Mouse (Mus musculus) heart, adult 2 months (tissue): ENCODE measurements around the gene Gm15217. TPM values are rescaled to one million over a fixed set of nuclear protein-coding genes. Genes with fewer than 3 reads are reported as not detected.

Experiments used
- DNase-seq, 2 experiments: peaks; one replicate each; pipeline ENCODE4 v3.0.0; 2021
- H3K27ac ChIP-seq: fragments of 200-600 bp; 2 replicates; pipeline ENCODE4 v1.8.1; 2022
- H3K27me3 ChIP-seq: fragments of 200-500 bp; 2 replicates; pipeline ENCODE4 v1.6.1; 2012; ENCODE audit warnings: mild to moderate bottlenecking, low read length, inconsistent platforms, mixed read lengths; ENCODE audit not compliant: control insufficient read depth, insufficient read depth
- H3K36me3 ChIP-seq: fragments of 200-500 bp; 2 replicates; pipeline ENCODE4 v1.6.1; 2012; ENCODE audit warnings: low read length, inconsistent platforms; ENCODE audit not compliant: control insufficient read depth, insufficient read depth
- H3K4me1 ChIP-seq: fragments of 200-500 bp; 2 replicates; pipeline ENCODE4 v1.6.1; 2011; ENCODE audit warnings: low read length; ENCODE audit not compliant: control insufficient read depth, insufficient read depth
- H3K4me3 ChIP-seq: fragments of 200-600 bp; 2 replicates; pipeline ENCODE4 v1.8.1; 2022
- H3K79me2 ChIP-seq: fragments of 200-500 bp; replicated peaks from 2 replicates; pipeline ENCODE4 v1.6.1; 2012; ENCODE audit warnings: mild to moderate bottlenecking, inconsistent platforms, low read length, moderate library complexity, mixed read lengths; ENCODE audit not compliant: control insufficient read depth, insufficient read depth
- H3K9ac ChIP-seq: fragments of 200-500 bp; 2 replicates; pipeline ENCODE4 v1.6.1; 2012; ENCODE audit warnings: low read depth, mild to moderate bottlenecking, control low read depth, inconsistent platforms, low read length, mixed read lengths
- CTCF ChIP-seq: fragments of 200-600 bp; IDR thresholded peaks from 2 replicates; pipeline ENCODE4 v1.8.1; 2022; ENCODE audit warnings: antibody characterized with exemption, mild to moderate bottlenecking, moderate library complexity
- EP300 ChIP-seq: fragments of 200-500 bp; IDR thresholded peaks from 2 replicates; pipeline ENCODE4 v1.6.1; 2011; ENCODE audit warnings: low read depth, low read length, control low read depth; ENCODE audit not compliant: insufficient read depth
- POLR2A ChIP-seq: fragments of 200-500 bp; IDR thresholded peaks from 2 replicates; pipeline ENCODE4 v1.6.1; 2011; ENCODE audit warnings: mild to moderate bottlenecking, low read depth, low read length, control low read depth; ENCODE audit not compliant: insufficient read depth
- WGBS: fragments of 180-500 bp; shearing (Covaris S2); methylation state at CpG from one replicate; pipeline ENCODE4 v1.1.7; 2018; 5-methylcytosine and 5-hydroxymethylcytosine counted together
- intact Hi-C: fragments of 180-260 bp; cut with DNase I; formaldehyde crosslinking; loops from one replicate; pipeline ENCODE4 v1.15.1; 2025
- long read RNA-seq: library from polyadenylated mRNA; stranded (forward); transcript quantifications from one replicate; pipeline ENCODE4 v2.0.0, GENCODE M21; 2021
- polyA plus RNA-seq: library from polyadenylated mRNA; depleted of rRNA; stranded (reverse); fragments of >200 nt; gene quantifications from 2 replicates; pipeline ENCODE4 v1.2.3, GENCODE M21; 2012; rRNA removed
- total RNA-seq, 2 experiments: library from RNA; stranded (reverse); gene quantifications; 2 replicates each; pipeline ENCODE4 v1.2.3; 2021

Gm15217 gene
- not detected for total RNA-seq
- not detected in 2 replicates for polyA plus RNA-seq
- long read RNA-seq: 0 reads

GRCm38 (mm10) chr14:46379285-46379684 lies at the start of gene Gm15217:
Gene Gm15217, plus strand, starts transcription at chr14:46379414.
- DNase-seq: no peak
- Histone ChIP-seq H3K9ac (no peak within 1 kb of the TSS; the same call in 1 of the 2 replicates), H3K27ac (no peak within 1 kb of the TSS), H3K36me3 (no peaks in the 10 kb centered on the region), H3K27me3 (no peaks in the 10 kb centered on the region), H3K4me3 (no peak within 1 kb of the TSS), H3K4me1 (peaks cover 2% of the 10 kb centered on the region; the same call in 1 of the 2 replicates), H3K79me2 (no peaks in the 10 kb centered on the region)
- WGBS: 91% methylated on average over 12 of the region's 12 CpGs
- TF ChIP-seq CTCF (no peak), POLR2A (no peak), EP300 (no peak)
- intact Hi-C loops: no loop called here

- Histone ChIP-seq H3K4me1 (no peaks in the 10 kb centered on the region), H3K79me2 (no peaks in the 10 kb centered on the region), H3K9ac (no peak overlapping the region), H3K4me3 (no peak overlapping the region), H3K36me3 (no peaks in the 10 kb centered on the region), H3K27ac (no peak overlapping the region), H3K27me3 (no peaks in the 10 kb centered on the region)
- DNase-seq: no peak
- no peak for TF ChIP-seq CTCF
- WGBS: 83% methylated on average over 8 of the region's 8 CpGs
- intact Hi-C loops: no loop called here
Observed at GRCm38 (mm10) chr14:46333421-46334237, 45.6 kb upstream of the Gm15217 start.

DNA sequence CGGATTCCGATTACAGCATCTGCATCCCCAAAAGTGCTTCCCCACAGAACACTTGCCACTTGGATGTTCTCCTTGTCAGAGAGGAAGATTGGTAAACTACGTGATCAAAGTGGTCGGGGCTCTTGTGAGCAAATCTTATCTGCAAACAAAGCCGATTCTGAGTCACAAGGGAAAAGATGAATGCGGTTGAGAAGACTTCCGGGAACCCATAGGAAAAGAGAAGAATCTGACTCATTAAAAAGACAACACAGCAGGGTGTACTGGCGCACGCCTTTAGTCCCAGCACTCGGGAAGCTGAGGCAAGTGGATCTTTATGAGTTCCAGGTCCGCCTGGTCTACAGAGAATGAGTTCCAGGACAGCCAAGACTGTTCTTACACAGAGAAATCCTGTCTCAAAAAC lies 40.4 kb upstream of the Gm15217 start:
- Histone ChIP-seq H3K79me2 (no peaks in the 10 kb centered on the region), H3K36me3 (no peaks in the 10 kb centered on the region), H3K4me1 (no peaks in the 10 kb centered on the region), H3K27me3 (no peaks in the 10 kb centered on the region), H3K4me3 (no peak overlapping the region), H3K27ac (no peak overlapping the region), H3K9ac (no peak overlapping the region)
- TF ChIP-seq POLR2A: no peak
- WGBS: 54% methylated on average over 11 of the region's 11 CpGs
- no peak for DNase-seq
- intact Hi-C loops: no loop called here

DNA sequence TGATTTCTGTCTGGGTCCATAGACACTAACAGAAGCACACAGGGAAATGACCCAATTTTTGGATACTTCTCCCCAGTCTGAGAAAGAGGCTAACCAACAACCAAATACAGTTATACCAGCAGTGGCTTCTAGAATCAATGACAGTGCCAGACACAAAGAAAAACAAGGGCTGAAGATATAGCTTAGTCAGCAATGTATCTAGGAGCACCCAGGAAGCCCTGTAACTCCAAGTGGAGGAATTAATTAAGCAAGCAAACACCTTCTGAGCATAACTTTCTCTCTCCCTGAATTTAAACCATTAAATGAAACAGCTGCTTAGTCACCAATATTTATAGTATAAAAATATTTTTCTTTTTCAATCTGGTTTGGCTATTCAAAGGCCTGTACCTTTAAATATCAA lies 34.5 kb upstream of the Gm15217 start:
- H3K36me3 ChIP-seq: no peaks in the 10 kb centered on the region
- TF ChIP-seq EP300: no peak
- no peaks in the 10 kb centered on the region for H3K27me3 ChIP-seq
- H3K79me2 ChIP-seq: no peaks in the 10 kb centered on the region
- no peak for DNase-seq
- H3K4me1 ChIP-seq: no peaks in the 10 kb centered on the region
- intact Hi-C loops: no loop called here
- H3K9ac ChIP-seq: no peak overlapping the region
- H3K4me3 ChIP-seq: no peak overlapping the region
- H3K27ac ChIP-seq: no peak overlapping the region

- H3K27me3 ChIP-seq: no peaks in the 10 kb centered on the region
- 71% methylated on average over 7 of the region's 7 CpGs for WGBS
- intact Hi-C loops: no loop called here
- no peak overlapping the region for H3K4me3 ChIP-seq
- TF ChIP-seq CTCF: no peak
- TF ChIP-seq POLR2A: no peak
- TF ChIP-seq EP300: no peak
- no peak for DNase-seq
- H3K4me1 ChIP-seq: no peaks in the 10 kb centered on the region
- H3K79me2 ChIP-seq: no peaks in the 10 kb centered on the region
- no peak overlapping the region for H3K27ac ChIP-seq
- H3K36me3 ChIP-seq: no peaks in the 10 kb centered on the region
- H3K9ac ChIP-seq: no peak overlapping the region
Observed at GRCm38 (mm10) chr14:46357286-46357685, 21.9 kb upstream of the Gm15217 start.

- H3K9ac ChIP-seq: no peak overlapping the region
Observed at GRCm38 (mm10) chr14:46357696-46358095, 21.5 kb upstream of the Gm15217 start.

More at GRCm38 (mm10) chr14:46357696-46358095, 21.5 kb upstream of the Gm15217 start:
- no peak overlapping the region for H3K27ac ChIP-seq
- intact Hi-C loops: no loop called here
- DNase-seq: no peak
- no peaks in the 10 kb centered on the region for H3K36me3 ChIP-seq
- H3K4me3 ChIP-seq: no peak overlapping the region
- TF ChIP-seq CTCF (no peak), POLR2A (no peak), EP300 (no peak)
- H3K4me1 ChIP-seq: no peaks in the 10 kb centered on the region
- H3K79me2 ChIP-seq: no peaks in the 10 kb centered on the region
- 78% methylated on average over 8 of the region's 8 CpGs for WGBS
- H3K27me3 ChIP-seq: no peaks in the 10 kb centered on the region
